Mouse (Mus musculus) embryo, embryonic 10.5 days (tissue): ENCODE results near the gene Eaf1.
"Not testable (repeated sequence)": the region's sequence is repeated elsewhere in the genome, so short reads cannot be mapped to it uniquely, and the experiment has no call there.

Experiments used
- DNase-seq: peaks from one replicate; pipeline ENCODE4 v3.0.0-alpha.2; 2015; ENCODE audit warnings: low spot score

Eaf1 gene

GRCm38 (mm10) chr14:31494349-31494974 lies at the start of gene Eaf1:
Gene Eaf1, plus strand, starts transcription at chr14:31494399.
- no peak for DNase-seq

GRCm38 (mm10) chr14:31448994-31449393 lies 45.2 kb upstream of the Eaf1 start:
- no peak for DNase-seq

GRCm38 (mm10) chr14:31453946-31454345 lies 40.3 kb upstream of the Eaf1 start:
- not testable (repeated sequence) for DNase-seq

- no peak for DNase-seq
Measured at GRCm38 (mm10) chr14:31454849-31455566, 39.2 kb upstream of the Eaf1 start.

- no peak for DNase-seq
Measured at GRCm38 (mm10) chr14:31456064-31456721, 38.0 kb upstream of the Eaf1 start.

GRCm38 (mm10) chr14:31458006-31458405 lies 36.2 kb upstream of the Eaf1 start:
- DNase-seq, result peak; percentile 18

- DNase-seq, result not testable (repeated sequence)
Measured at GRCm38 (mm10) chr14:31462226-31462625, 32.0 kb upstream of the Eaf1 start.

GRCm38 (mm10) chr14:31462886-31463285 lies 31.3 kb upstream of the Eaf1 start:
- DNase-seq, result peak; percentile 9

GRCm38 (mm10) chr14:31464176-31464575 lies 30.0 kb upstream of the Eaf1 start:
- peak; percentile 48 for DNase-seq

- no peak for DNase-seq
Measured at GRCm38 (mm10) chr14:31469711-31470110, 24.5 kb upstream of the Eaf1 start.

GRCm38 (mm10) chr14:31472451-31473061 lies 21.6 kb upstream of the Eaf1 start:
- peak; percentile 83 for DNase-seq

- DNase-seq, result no peak
Measured at GRCm38 (mm10) chr14:31473297-31473696, 20.9 kb upstream of the Eaf1 start.

GRCm38 (mm10) chr14:31482417-31482816 lies 11.8 kb upstream of the Eaf1 start:
- DNase-seq, result no peak

GRCm38 (mm10) chr14:31486465-31486864 lies 7.7 kb upstream of the Eaf1 start:
- DNase-seq, result no peak

- DNase-seq, result no peak
Measured at GRCm38 (mm10) chr14:31488055-31488454, 6.1 kb upstream of the Eaf1 start.

- DNase-seq, result no peak
Measured at GRCm38 (mm10) chr14:31493901-31494300, 298 bp upstream of the Eaf1 start.

- peak; percentile 96 for DNase-seq
Measured at GRCm38 (mm10) chr14:31494975-31495455, 816 bp downstream of the Eaf1 start, which contains the start of gene Mettl6. Gene Mettl6, minus strand, starts transcription at chr14:31495040.

- no peak for DNase-seq
Measured at GRCm38 (mm10) chr14:31495538-31495937, 1.3 kb downstream of the Eaf1 start.

- peak; percentile 17 for DNase-seq
Measured at GRCm38 (mm10) chr14:31496241-31496646, 2.0 kb downstream of the Eaf1 start.

- no peak for DNase-seq
Measured at GRCm38 (mm10) chr14:31499526-31499925, 5.3 kb downstream of the Eaf1 start.

GRCm38 (mm10) chr14:31503406-31503805 lies 9.2 kb downstream of the Eaf1 start:
- no peak for DNase-seq

- DNase-seq, result no peak
Measured at GRCm38 (mm10) chr14:31506456-31506855, 12.3 kb downstream of the Eaf1 start.
